Mouse (Mus musculus) erythroid progenitor cell, adult 5-6 weeks (primary cell): Measurements from ENCODE around the gene Foxred1. TPM values are rescaled to one million over a fixed set of nuclear protein-coding genes. Genes with fewer than 3 reads are reported as not detected.

Experiments
- ATAC-seq: replicated peaks from 2 replicates; pipeline ENCODE4 v1.8.0; 2016; ENCODE audit warnings: moderate number of reproducible peaks, mild to moderate bottlenecking, moderate TSS enrichment, inconsistent platforms; ENCODE audit not compliant: poor library complexity, low FRiP score, severe bottlenecking
- total RNA-seq, 2 experiments: library from RNA; stranded (forward) in 1 of 2; stranded (reverse) in 1 of 2; fragments of 150-400 nt in 1 of 2; fragments of 186-747, 209-891 nt in 1 of 2; gene quantifications; 2 replicates each; pipeline versions ENCODE4 v1.2.3 to v1.2.4; 2015 to 2017; ENCODE audit warnings: low replicate concordance in 2 of 2

Gene Foxred1
- total RNA-seq, 2 experiments from 2014 or later, result 3.8 to 9.4 TPM

- no peak for ATAC-seq
Measured at GRCm38 (mm10) chr9:35158477-35158876, 52.4 kb downstream of the Foxred1 start.

GRCm38 (mm10) chr9:35156862-35157261 lies 54.0 kb downstream of the Foxred1 start:
- ATAC-seq, result no peak

- ATAC-seq, result no peak
Measured at GRCm38 (mm10) chr9:35156002-35156710, 54.7 kb downstream of the Foxred1 start.

Other genes with a start within 250 kb of the Foxred1 start
- 25.2 and 41.5 TPM in 2 replicates for gene St3gal4, start 91.8 kb downstream of the Foxred1 start, total RNA-seq (2015; ENCODE audit: low replicate concordance)
- 35.2 and 37.9 TPM in 2 replicates for gene St3gal4, start 91.8 kb downstream of the Foxred1 start, total RNA-seq (2017; ENCODE audit: low replicate concordance)
- 5.4 and 17.3 TPM in 2 replicates for gene Dcps, start 35.0 kb downstream of the Foxred1 start, total RNA-seq (2015; ENCODE audit: low replicate concordance)
- 10.3 and 18.7 TPM in 2 replicates for gene Dcps, start 35.0 kb downstream of the Foxred1 start, total RNA-seq (2017; ENCODE audit: low replicate concordance)
- 34.2 and 48.6 TPM in 2 replicates for gene Srpr, start 10.9 kb downstream of the Foxred1 start, total RNA-seq (2015; ENCODE audit: low replicate concordance)
- gene Srpr, start 10.9 kb downstream of the Foxred1 start, total RNA-seq (2017; ENCODE audit: low replicate concordance), result 32.9 and 66.9 TPM in 2 replicates
- 2.5 and 4.0 TPM in 2 replicates for gene Tirap, start 10.8 kb downstream of the Foxred1 start, total RNA-seq (2015; ENCODE audit: low replicate concordance)
- 0.83 and 1.2 TPM in 2 replicates for gene Tirap, start 10.8 kb downstream of the Foxred1 start, total RNA-seq (2017; ENCODE audit: low replicate concordance)
- 10.5 and 27.0 TPM in 2 replicates for gene Fam118b, start 56.8 kb upstream of the Foxred1 start, total RNA-seq (2015; ENCODE audit: low replicate concordance)
- gene Fam118b, start 56.8 kb upstream of the Foxred1 start, total RNA-seq (2017; ENCODE audit: low replicate concordance), result 11.0 and 14.1 TPM in 2 replicates
- gene Rpusd4, start 56.8 kb upstream of the Foxred1 start, total RNA-seq (2015; ENCODE audit: low replicate concordance), result 1.1 and 5.4 TPM in 2 replicates
- gene Rpusd4, start 56.8 kb upstream of the Foxred1 start, total RNA-seq (2017; ENCODE audit: low replicate concordance), result 0.45 and 1.2 TPM in 2 replicates
- gene Cdon, start 210.1 kb upstream of the Foxred1 start, total RNA-seq (2015; ENCODE audit: low replicate concordance), result not detected in 2 replicates
- 1.1 TPM in 1 of 2 replicates, not detected in the other for gene Cdon, start 210.1 kb upstream of the Foxred1 start, total RNA-seq (2017; ENCODE audit: low replicate concordance)